Mouse (Mus musculus) heart, embryonic 16.5 days (tissue): ENCODE results near the gene Swi5. TPM values are rescaled to one million over a fixed set of nuclear protein-coding genes. Genes with fewer than 3 reads are reported as not detected.

ENCODE experiments used
- ATAC-seq: fragments of 200-750 bp; cut with Nextera tagmentation; replicated peaks from 2 replicates; pipeline ENCODE4 v1.8.0; 2017; ENCODE audit warnings: moderate number of reproducible peaks; ENCODE audit not compliant: insufficient read depth, low FRiP score; ENCODE audit errors: extremely low read depth
- H3K27ac ChIP-seq: fragments of 300-500 bp; sonication (generic); 2 replicates; pipeline ENCODE4 v1.5.1; 2014; ENCODE audit warnings: mild to moderate bottlenecking, low read length, control low read depth, moderate library complexity
- H3K27me3 ChIP-seq: fragments of 300-500 bp; sonication (generic); 2 replicates; pipeline ENCODE4 v1.6.1; 2014; ENCODE audit warnings: low read length, mixed read lengths; ENCODE audit not compliant: control insufficient read depth, insufficient read depth
- H3K36me3 ChIP-seq: fragments of 300-500 bp; sonication (generic); 2 replicates; pipeline ENCODE4 v1.6.1; 2014; ENCODE audit not compliant: control insufficient read depth, insufficient read depth
- H3K4me1 ChIP-seq: fragments of 300-500 bp; sonication (generic); 2 replicates; pipeline ENCODE4 v1.6.1; 2014; ENCODE audit warnings: low read length, mixed read lengths; ENCODE audit not compliant: control insufficient read depth, insufficient read depth
- H3K4me2 ChIP-seq: fragments of 300-500 bp; sonication (generic); 2 replicates; pipeline ENCODE4 v1.6.1; 2014; ENCODE audit warnings: low read depth, mild to moderate bottlenecking, control low read depth, low read length
- H3K4me3 ChIP-seq: fragments of 300-500 bp; sonication (generic); 2 replicates; pipeline ENCODE4 v1.5.1; 2014; ENCODE audit warnings: mild to moderate bottlenecking, control low read depth, low read length
- H3K9ac ChIP-seq: fragments of 300-500 bp; sonication (generic); 2 replicates; pipeline ENCODE4 v1.6.1; 2014; ENCODE audit warnings: low read length, control low read depth
- H3K9me3 ChIP-seq: fragments of 300-500 bp; sonication (generic); replicated peaks from 2 replicates; pipeline ENCODE4 v1.6.1; 2016; ENCODE audit warnings: low read length; ENCODE audit not compliant: control insufficient read depth
- WGBS: fragments of 180-500 bp; shearing (Covaris S2); extraction: QIAGEN DNeasy Blood & Tissue Kit; methylation state at CpG from one replicate; pipeline ENCODE4 v1.1.7; 2014; 5-methylcytosine and 5-hydroxymethylcytosine counted together
- polyA plus RNA-seq: library from polyadenylated mRNA; unstranded; fragments of >200 nt; fragmentation: Nextera tagmentation; extraction: Ambion mirVana; gene quantifications from 2 replicates; pipeline ENCODE4 v1.2.1, GENCODE M21; 2015

The Swi5 gene
- polyA plus RNA-seq, 1 experiment from 2014 or later, result 327 TPM

- Histone ChIP-seq H3K27ac (peak within 1 kb of the TSS; percentile 83), H3K4me2 (peak within 1 kb of the TSS; percentile 94), H3K4me1 (peaks cover 24% of the 10 kb centered on the region), H3K9ac (peak within 1 kb of the TSS; percentile 95), H3K36me3 (peaks cover under 1% of the 10 kb centered on the region; the same call in 1 of the 2 replicates), H3K4me3 (peak within 1 kb of the TSS; percentile 91), H3K9me3 (no peaks in the 10 kb centered on the region), H3K27me3 (no peaks in the 10 kb centered on the region)
- under 1% methylated on average over 23 of the region's 23 CpGs for WGBS
- peak; percentile 2; the same call in 1 of the 2 replicates for ATAC-seq
Observed at GRCm38 (mm10) chr2:32287334-32287840, 488 bp downstream of the Swi5 start, which contains the start of gene Golga2. Golga2 (plus strand) TSS chr2:32287384.

- no peak overlapping the region for H3K4me3 ChIP-seq
- no peaks in the 10 kb centered on the region for H3K27me3 ChIP-seq
- H3K4me2 ChIP-seq, result no peak overlapping the region
- ATAC-seq, result no peak
- H3K36me3 ChIP-seq, result peaks cover 18% of the 10 kb centered on the region
- no peak overlapping the region for H3K27ac ChIP-seq
- no peak overlapping the region for H3K9ac ChIP-seq
- 78% methylated on average over 3 of the region's 3 CpGs for WGBS
- no peaks in the 10 kb centered on the region for H3K9me3 ChIP-seq
- peaks cover 13% of the 10 kb centered on the region for H3K4me1 ChIP-seq
Observed at GRCm38 (mm10) chr2:32283986-32284385, 3.9 kb downstream of the Swi5 start.

- Histone ChIP-seq H3K9me3 (no peaks in the 10 kb centered on the region), H3K4me3 (no peak overlapping the region), H3K27ac (peak overlapping the region; percentile 50; the same call in 1 of the 2 replicates), H3K36me3 (peaks cover 23% of the 10 kb centered on the region), H3K4me1 (peaks cover 10% of the 10 kb centered on the region), H3K4me2 (no peak overlapping the region), H3K27me3 (no peaks in the 10 kb centered on the region), H3K9ac (no peak overlapping the region)
- 74% methylated on average over 1 of the region's 1 CpGs for WGBS
- 0 out of 2 replicates have a peak, but pooled peaks have one; percentile 28 for ATAC-seq
Observed at GRCm38 (mm10) chr2:32282727-32283126, 5.1 kb downstream of the Swi5 start.

- 67% methylated on average over 2 of the region's 2 CpGs for WGBS
- Histone ChIP-seq H3K4me2 (no peak overlapping the region), H3K4me1 (peaks cover 10% of the 10 kb centered on the region), H3K9me3 (no peaks in the 10 kb centered on the region), H3K9ac (no peak overlapping the region), H3K4me3 (no peak overlapping the region), H3K27me3 (no peaks in the 10 kb centered on the region), H3K36me3 (peaks cover 28% of the 10 kb centered on the region), H3K27ac (peak overlapping the region; percentile 50; the same call in 1 of the 2 replicates)
- no peak for ATAC-seq
Observed at GRCm38 (mm10) chr2:32282289-32282688, 5.6 kb downstream of the Swi5 start.

GRCm38 (mm10) chr2:32275823-32276222, 12.1 kb downstream of the Swi5 start:
- Histone ChIP-seq H3K9ac (no peak overlapping the region), H3K4me3 (no peak overlapping the region), H3K27ac (no peak overlapping the region), H3K4me2 (no peak overlapping the region), H3K9me3 (no peaks in the 10 kb centered on the region), H3K27me3 (no peaks in the 10 kb centered on the region), H3K36me3 (peaks cover 22% of the 10 kb centered on the region), H3K4me1 (no peaks in the 10 kb centered on the region)
- no peak for ATAC-seq
- WGBS, result 79% methylated on average over 3 of the region's 3 CpGs

GRCm38 (mm10) chr2:32260635-32261034, 27.2 kb downstream of the Swi5 start:
- peaks cover 7% of the 10 kb centered on the region for H3K4me1 ChIP-seq
- H3K27ac ChIP-seq, result no peak overlapping the region
- H3K36me3 ChIP-seq, result peaks cover 17% of the 10 kb centered on the region
- H3K27me3 ChIP-seq, result no peaks in the 10 kb centered on the region
- H3K4me2 ChIP-seq, result no peak overlapping the region; the same call in 1 of the 2 replicates
- H3K4me3 ChIP-seq, result no peak overlapping the region
- ATAC-seq, result no peak
- no peak overlapping the region for H3K9ac ChIP-seq
- 31% methylated on average over 4 of the region's 4 CpGs for WGBS
- no peaks in the 10 kb centered on the region for H3K9me3 ChIP-seq

- Histone ChIP-seq H3K27me3 (no peaks in the 10 kb centered on the region), H3K36me3 (peaks cover 17% of the 10 kb centered on the region), H3K9me3 (no peaks in the 10 kb centered on the region), H3K27ac (peak within 1 kb of the TSS; percentile 41; the same call in 1 of the 2 replicates), H3K4me1 (peaks cover 7% of the 10 kb centered on the region), H3K9ac (peak within 1 kb of the TSS; percentile 80), H3K4me3 (peak within 1 kb of the TSS; percentile 78), H3K4me2 (peak within 1 kb of the TSS; percentile 83)
- peak; percentile 95 for ATAC-seq
- 1% methylated on average over 59 of the region's 59 CpGs for WGBS
Observed at GRCm38 (mm10) chr2:32259657-32260417, 28.0 kb downstream of the Swi5 start, which contains the start of gene Uck1. Uck1 (minus strand) TSS chr2:32260159.

- Histone ChIP-seq H3K27me3 (no peaks in the 10 kb centered on the region), H3K36me3 (peaks cover 21% of the 10 kb centered on the region), H3K4me1 (peaks cover 7% of the 10 kb centered on the region), H3K4me3 (peak overlapping the region; percentile 78), H3K9me3 (no peaks in the 10 kb centered on the region), H3K27ac (no peak overlapping the region), H3K9ac (peak overlapping the region; percentile 80), H3K4me2 (peak overlapping the region; percentile 83)
- 47% methylated on average over 6 of the region's 6 CpGs for WGBS
- ATAC-seq, result no peak
Observed at GRCm38 (mm10) chr2:32258887-32259533, 28.9 kb downstream of the Swi5 start.

- no peaks in the 10 kb centered on the region for H3K27me3 ChIP-seq
- H3K9me3 ChIP-seq, result no peaks in the 10 kb centered on the region
- no peak overlapping the region for H3K4me2 ChIP-seq
- no peak for ATAC-seq
- peaks cover 38% of the 10 kb centered on the region for H3K36me3 ChIP-seq
- peaks cover 7% of the 10 kb centered on the region for H3K4me1 ChIP-seq
- 93% methylated on average over 11 of the region's 11 CpGs for WGBS
- no peak overlapping the region for H3K9ac ChIP-seq
- H3K4me3 ChIP-seq, result no peak overlapping the region
- no peak overlapping the region for H3K27ac ChIP-seq
Observed at GRCm38 (mm10) chr2:32256273-32256672, 31.6 kb downstream of the Swi5 start.
